ENCODE assay signal across 22 mouse cellular contexts in the genomic region with DNA sequence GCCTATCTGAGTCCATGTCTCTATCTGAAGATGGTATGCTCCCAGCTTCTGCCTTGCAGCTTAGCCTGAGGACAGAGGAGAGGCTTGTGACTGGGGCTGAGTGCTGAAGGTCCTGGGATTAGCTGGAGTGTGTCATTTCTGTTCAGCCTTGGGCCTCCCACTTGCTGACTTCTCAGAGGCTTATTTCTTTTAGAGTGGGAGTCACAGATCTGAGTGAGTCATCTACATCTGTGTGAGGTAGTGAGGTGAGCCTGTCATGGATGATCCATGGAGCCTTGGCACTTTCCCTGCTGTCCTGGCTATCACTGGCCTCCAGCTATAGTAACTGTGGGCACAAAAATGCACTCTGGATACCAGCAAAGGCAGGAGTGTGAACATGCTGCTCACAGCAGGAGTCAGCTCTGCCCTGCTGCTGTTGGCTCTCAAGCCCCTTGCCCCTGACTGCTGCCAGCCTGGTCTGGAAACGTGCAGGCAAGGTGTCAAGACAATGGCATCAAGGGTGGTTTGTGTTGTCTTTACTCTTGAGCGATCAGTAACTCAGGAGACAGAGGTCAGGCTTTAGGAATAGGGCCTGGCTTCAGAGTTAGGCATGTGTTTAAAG.
A peak's percentile ranks its signal among the peaks of the same experiment; 100 is the strongest.
DNase-seq lines count a peak whose midpoint lies in the region; ATAC-seq and TF ChIP-seq lines count a peak whose summit lies in the region.
"Had no signal": no experiment of that assay in that cellular context is flagged by ENCODE, and none has a peak within 500 bp of the region (broad histone marks: within the 10 kb centered on the region; RNA-seq: fewer than 3 reads in every experiment).

No protein-coding gene starts in this region.

- H3K9ac ChIP-seq in hindbrain, postnatal 0 days (replicated peaks; ENCODE audit: low read length): no peak overlapping the region
- H3K9ac ChIP-seq in hindbrain, embryonic 12.5 days: no peak overlapping the region
- H3K9ac ChIP-seq in midbrain, embryonic 11.5 days (ENCODE audit: low read length): no peak overlapping the region
- no peak overlapping the region for H3K9ac ChIP-seq in midbrain, postnatal 0 days (replicated peaks; ENCODE audit: low read length, poor library complexity, severe bottlenecking)
- H3K9ac ChIP-seq: forebrain, embryonic 15.5 days; heart, embryonic 15.5 days; liver, embryonic 15.5 days; neural tube, embryonic 13.5 days; stomach, embryonic 15.5 days had no signal

- H3K4me1 ChIP-seq in hindbrain, postnatal 0 days (ENCODE audit: insufficient read depth, low read length): peaks cover 10% of the 10 kb centered on the region; the same call in 1 of the 2 replicates
- peaks cover 6% of the 10 kb centered on the region; the same call in 1 of the 2 replicates for H3K4me1 ChIP-seq in hindbrain, embryonic 12.5 days
- no peaks in the 10 kb centered on the region for H3K4me1 ChIP-seq in midbrain, embryonic 11.5 days (ENCODE audit: control insufficient read depth, insufficient read depth, low read length)
- H3K4me1 ChIP-seq in midbrain, postnatal 0 days (ENCODE audit: insufficient read depth, low read length): no peaks in the 10 kb centered on the region
- H3K4me1 ChIP-seq: embryonic facial prominence, embryonic 10.5 days; hindbrain, embryonic 10.5 days; liver, embryonic 15.5 days; stomach, embryonic 15.5 days had no signal

- DNase-seq in hindbrain, postnatal 0 days (ENCODE audit: low spot score): no peak
- DNase-seq in midbrain, embryonic 11.5 days (ENCODE audit: low spot score, missing footprints): peak; percentile 77
- DNase-seq in midbrain, postnatal 0 days (ENCODE audit: low spot score): no peak
- DNase-seq in Patski (ENCODE audit: low read depth, low spot score): peak; percentile 84
- DNase-seq in adrenal gland, postnatal 36 days: peak; percentile 57 to 64
- DNase-seq in embryo, embryonic 10 days (ENCODE audit: low spot score): no peak
- DNase-seq: cerebellum, adult 11 months; cerebellum, postnatal 36 days; lung, postnatal 10 days; thymus, adult 2 months had no signal

- no peak for TF ChIP-seq CTCF in hindbrain, postnatal 0 days (IDR thresholded peaks at IDR 0.05; ENCODE audit: low read depth)
- TF ChIP-seq CTCF in midbrain, postnatal 0 days (IDR thresholded peaks at IDR 0.05): no peak
- no peak for TF ChIP-seq CTCF in Patski (IDR thresholded peaks at IDR 0.05)

- H3K27me3 ChIP-seq in hindbrain, postnatal 0 days (ENCODE audit: insufficient read depth, low read length): no peaks in the 10 kb centered on the region
- no peaks in the 10 kb centered on the region for H3K27me3 ChIP-seq in hindbrain, embryonic 12.5 days
- H3K27me3 ChIP-seq in midbrain, embryonic 11.5 days (ENCODE audit: control insufficient read depth, insufficient read depth, low read length): no peaks in the 10 kb centered on the region
- H3K27me3 ChIP-seq in midbrain, postnatal 0 days (ENCODE audit: insufficient read depth, low read length): no peaks in the 10 kb centered on the region
- H3K27me3 ChIP-seq in Patski: no peaks in the 10 kb centered on the region
- H3K27me3 ChIP-seq: forebrain, embryonic 15.5 days; heart, embryonic 15.5 days; liver, embryonic 15.5 days; neural tube, embryonic 13.5 days; stomach, embryonic 15.5 days had no signal

- ATAC-seq in hindbrain, postnatal 0 days: peak; percentile 44; the same call in 1 of the 2 replicates
- ATAC-seq in hindbrain, embryonic 12.5 days (ENCODE audit: low FRiP score): no peak
- no peak for ATAC-seq in midbrain, embryonic 11.5 days (ENCODE audit: low FRiP score)
- ATAC-seq in midbrain, postnatal 0 days (ENCODE audit: low FRiP score): no peak
- peak; percentile 97 for ATAC-seq in Patski
- ATAC-seq: CD4-positive, CD25-positive, alpha-beta regulatory T cell, adult 4 months; forebrain, embryonic 15.5 days had no signal

- in situ Hi-C loops in Patski (cut with MboI; ENCODE audit: low pct_unique_long_range_greater_than_20kb): no loop called here

- CTCF ChIA-PET in Patski (lab: Charles Lee): interaction anchor here (0.6 to 2.5 kb wide), 3 partner anchors 16 to 112 kb away, joined by 3 to 6 read pairs (median 4); no protein-coding TSS in a partner anchor

- no peaks in the 10 kb centered on the region for H3K9me3 ChIP-seq in hindbrain, postnatal 0 days (ENCODE audit: low read length)
- H3K9me3 ChIP-seq in hindbrain, embryonic 12.5 days (replicated peaks): no peaks in the 10 kb centered on the region
- H3K9me3 ChIP-seq in midbrain, embryonic 11.5 days (ENCODE audit: control insufficient read depth, low read length): no peaks in the 10 kb centered on the region
- H3K9me3 ChIP-seq in midbrain, postnatal 0 days (ENCODE audit: low read length): no peaks in the 10 kb centered on the region
- H3K9me3 ChIP-seq: embryonic facial prominence, embryonic 10.5 days; forebrain, embryonic 15.5 days; G1E; heart, embryonic 15.5 days; hindbrain, embryonic 10.5 days; liver, embryonic 15.5 days; neural tube, embryonic 13.5 days; stomach, embryonic 15.5 days had no signal

- no peaks in the 10 kb centered on the region for H3K36me3 ChIP-seq in hindbrain, postnatal 0 days (ENCODE audit: insufficient read depth, low read length)
- H3K36me3 ChIP-seq in hindbrain, embryonic 12.5 days: no peaks in the 10 kb centered on the region
- H3K36me3 ChIP-seq in midbrain, embryonic 11.5 days (ENCODE audit: control insufficient read depth, insufficient read depth, low read length): no peaks in the 10 kb centered on the region
- no peaks in the 10 kb centered on the region for H3K36me3 ChIP-seq in midbrain, postnatal 0 days (ENCODE audit: insufficient read depth, low read length)
- H3K36me3 ChIP-seq: embryonic facial prominence, embryonic 10.5 days; forebrain, embryonic 15.5 days; G1E; heart, embryonic 15.5 days; hindbrain, embryonic 10.5 days; liver, embryonic 15.5 days; stomach, embryonic 15.5 days had no signal

- H3K4me3 ChIP-seq in hindbrain, postnatal 0 days (ENCODE audit: low read length): no peak overlapping the region
- H3K4me3 ChIP-seq in hindbrain, embryonic 12.5 days: no peak overlapping the region
- H3K4me3 ChIP-seq in midbrain, embryonic 11.5 days (ENCODE audit: low read depth, low read length): no peak overlapping the region
- no peak overlapping the region for H3K4me3 ChIP-seq in midbrain, postnatal 0 days (ENCODE audit: low read depth, low read length)
- H3K4me3 ChIP-seq: embryonic facial prominence, embryonic 10.5 days; forebrain, embryonic 15.5 days; heart, adult 2 months; heart, embryonic 15.5 days; hindbrain, embryonic 10.5 days; layer of hippocampus, adult 2 months; liver, embryonic 15.5 days; neural tube, embryonic 13.5 days; stomach, embryonic 15.5 days had no signal

- POLR2A ChIA-PET in Patski (lab: Charles Lee): interaction anchor here (0.6 to 1.2 kb wide), 2 partner anchors 177 to 931 kb away, joined by 3 read pairs; no protein-coding TSS in a partner anchor

- WGBS in hindbrain, postnatal 0 days: 26% methylated on average over 2 of the region's 2 CpGs
- 37% methylated on average over 2 of the region's 2 CpGs for WGBS in hindbrain, embryonic 12.5 days
- whole genome bisulfite sequencing in midbrain, embryonic 11.5 days: 34% methylated on average over 2 of the region's 2 CpGs
- WGBS in midbrain, postnatal 0 days: 30% methylated on average over 2 of the region's 2 CpGs

- no peak overlapping the region for H3K4me2 ChIP-seq in hindbrain, postnatal 0 days (ENCODE audit: low read depth, low read length)
- no peak overlapping the region for H3K4me2 ChIP-seq in hindbrain, embryonic 12.5 days (replicated peaks)
- no peak overlapping the region for H3K4me2 ChIP-seq in midbrain, embryonic 11.5 days
- no peak overlapping the region for H3K4me2 ChIP-seq in midbrain, postnatal 0 days (ENCODE audit: low read depth, low read length, poor library complexity, severe bottlenecking)
- H3K4me2 ChIP-seq: forebrain, embryonic 15.5 days; heart, embryonic 15.5 days; liver, embryonic 15.5 days; neural tube, embryonic 13.5 days; stomach, embryonic 15.5 days had no signal

- no peak overlapping the region for H3K27ac ChIP-seq in hindbrain, postnatal 0 days
- H3K27ac ChIP-seq in hindbrain, embryonic 12.5 days: no peak overlapping the region
- H3K27ac ChIP-seq in midbrain, embryonic 11.5 days (ENCODE audit: low read depth, low read length): no peak overlapping the region
- no peak overlapping the region for H3K27ac ChIP-seq in midbrain, postnatal 0 days (ENCODE audit: low read depth, low read length)
- H3K27ac ChIP-seq: embryonic facial prominence, embryonic 10.5 days; forebrain, embryonic 15.5 days; heart, adult 2 months; heart, embryonic 15.5 days; hindbrain, embryonic 10.5 days; layer of hippocampus, adult 2 months; liver, embryonic 15.5 days; neural tube, embryonic 13.5 days; stomach, embryonic 15.5 days had no signal

Comparison
In these comparisons a context has a peak if more than half of its experiments do, and no peak if none do; other contexts are left out.
1. ATAC-seq: peak in hindbrain, postnatal 0 days (single experiment) and Patski (single experiment); none in hindbrain, embryonic 12.5 days (single experiment), midbrain, embryonic 11.5 days (single experiment) and midbrain, postnatal 0 days (single experiment).
2. DNase-seq: peak in midbrain, embryonic 11.5 days (single experiment), Patski (single experiment) and adrenal gland, postnatal 36 days (2 of 2); none in hindbrain, postnatal 0 days (single experiment), midbrain, postnatal 0 days (single experiment) and embryo, embryonic 10 days (single experiment).